Mouse (Mus musculus) lung, postnatal 0 days (tissue): ENCODE measurements at regions not wholly inside any gene's neighbourhood (a gene's known extent, or its start where the extent isn't known, plus 50 kb on each side); places are given as distances from the start of the nearest gene placed in this dataset.
A peak's percentile ranks its signal among the peaks of the same experiment; 100 is the strongest.

Source experiments
- ATAC-seq: fragments of 200-750 bp; cut with Nextera tagmentation; 2 replicates; pipeline ENCODE4 v1.8.0; 2017; ENCODE audit warnings: moderate library complexity
- DNase-seq: peaks from one replicate; pipeline ENCODE4 v3.0.0-alpha.2; 2016; ENCODE audit warnings: low spot score
- H3K27ac ChIP-seq: fragments of 300-500 bp; sonication (generic); 2 replicates; pipeline ENCODE4 v1.5.1; 2014; ENCODE audit warnings: antibody characterized with exemption, mild to moderate bottlenecking, low read length, mixed read lengths
- H3K27me3 ChIP-seq: fragments of 300-500 bp; sonication (generic); replicated peaks from 2 replicates; pipeline ENCODE4 v1.6.1; 2014; ENCODE audit warnings: low read length, mixed read lengths; ENCODE audit not compliant: insufficient read depth
- H3K36me3 ChIP-seq: fragments of 300-500 bp; sonication (generic); 2 replicates; pipeline ENCODE4 v1.6.1; 2014; ENCODE audit warnings: low read length, mixed read lengths; ENCODE audit not compliant: insufficient read depth
- H3K4me1 ChIP-seq: fragments of 300-500 bp; sonication (generic); 2 replicates; pipeline ENCODE4 v1.6.1; 2014; ENCODE audit warnings: antibody characterized with exemption, low read depth, low read length, mixed read lengths; ENCODE audit not compliant: insufficient read depth
- H3K4me2 ChIP-seq: fragments of 300-500 bp; sonication (generic); replicated peaks from 2 replicates; pipeline ENCODE4 v1.6.1; 2014; ENCODE audit warnings: low read depth, mild to moderate bottlenecking, low read length, moderate library complexity, mixed read lengths
- H3K4me3 ChIP-seq: fragments of 300-500 bp; sonication (generic); 2 replicates; pipeline ENCODE4 v1.5.1; 2014; ENCODE audit warnings: low read depth, low read length
- H3K9ac ChIP-seq: fragments of 300-500 bp; sonication (generic); replicated peaks from 2 replicates; pipeline ENCODE4 v1.6.1; 2014; ENCODE audit warnings: low read depth, mild to moderate bottlenecking
- H3K9me3 ChIP-seq: fragments of 300-500 bp; sonication (generic); 2 replicates; pipeline ENCODE4 v1.6.1; 2016; ENCODE audit warnings: low read length, mixed read lengths
- CTCF ChIP-seq: IDR thresholded peaks from 2 replicates; pipeline ENCODE4 v1.5.1; 2016; ENCODE audit warnings: antibody characterized with exemption, mild to moderate bottlenecking
- EP300 ChIP-seq: IDR thresholded peaks from 2 replicates; pipeline ENCODE4 v1.6.1; 2016; ENCODE audit warnings: antibody characterized with exemption, mild to moderate bottlenecking, control low read depth
- whole genome bisulfite sequencing: fragments of 180-500 bp; shearing (Covaris S2); extraction: QIAGEN DNeasy Blood & Tissue Kit; methylation state at CpG from one replicate; pipeline ENCODE4 v1.1.7; 2014; 5-methylcytosine and 5-hydroxymethylcytosine counted together

DNA sequence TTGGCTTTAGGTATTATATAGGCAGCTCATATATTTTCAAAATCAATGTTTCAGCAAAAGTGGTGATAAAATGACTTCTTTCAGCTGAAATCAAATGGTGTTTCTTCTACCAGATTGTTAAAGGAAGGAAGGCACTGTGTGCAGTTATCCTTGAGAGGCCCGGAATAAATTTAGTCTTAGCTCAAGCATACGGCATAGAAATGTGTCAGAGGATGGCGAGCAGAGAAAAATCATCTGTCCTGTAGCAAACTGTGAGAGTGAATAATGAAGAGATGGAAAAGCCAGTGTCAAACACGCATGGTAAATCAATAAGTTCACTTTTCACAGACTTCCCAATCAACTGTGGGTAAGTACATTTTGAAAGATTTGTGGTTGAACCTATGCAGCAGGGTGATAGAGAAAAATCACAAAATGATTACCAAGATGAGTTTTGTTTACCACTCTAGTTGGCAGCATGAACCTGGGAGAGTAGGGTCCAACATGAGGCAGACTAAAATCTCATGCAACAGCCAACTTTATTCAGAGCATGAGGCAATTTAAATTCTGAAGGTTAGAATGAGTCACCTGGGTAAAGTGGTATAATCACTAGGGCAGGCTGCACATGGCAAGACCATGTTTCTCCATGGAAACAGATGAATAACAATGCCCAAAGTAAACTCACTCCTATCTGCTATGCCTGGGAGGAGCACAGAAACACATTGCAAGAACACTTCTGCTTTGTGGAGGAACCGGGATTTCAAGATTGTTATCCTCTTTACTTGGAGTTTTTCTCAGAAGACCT is 55.7 kb downstream of the AI429214 start:
- Histone ChIP-seq H3K4me1 (no peaks in the 10 kb centered on the region), H3K27me3 (no peaks in the 10 kb centered on the region), H3K36me3 (no peaks in the 10 kb centered on the region), H3K27ac (no peak overlapping the region), H3K9me3 (no peaks in the 10 kb centered on the region), H3K9ac (no peak overlapping the region), H3K4me2 (no peak overlapping the region), H3K4me3 (no peak overlapping the region)
- WGBS = 72% methylated on average over 5 of the region's 5 CpGs
- TF ChIP-seq CTCF = no peak
- no peak for TF ChIP-seq EP300
- DNase-seq = peak; percentile 36
- ATAC-seq = peak; percentile 55

DNA sequence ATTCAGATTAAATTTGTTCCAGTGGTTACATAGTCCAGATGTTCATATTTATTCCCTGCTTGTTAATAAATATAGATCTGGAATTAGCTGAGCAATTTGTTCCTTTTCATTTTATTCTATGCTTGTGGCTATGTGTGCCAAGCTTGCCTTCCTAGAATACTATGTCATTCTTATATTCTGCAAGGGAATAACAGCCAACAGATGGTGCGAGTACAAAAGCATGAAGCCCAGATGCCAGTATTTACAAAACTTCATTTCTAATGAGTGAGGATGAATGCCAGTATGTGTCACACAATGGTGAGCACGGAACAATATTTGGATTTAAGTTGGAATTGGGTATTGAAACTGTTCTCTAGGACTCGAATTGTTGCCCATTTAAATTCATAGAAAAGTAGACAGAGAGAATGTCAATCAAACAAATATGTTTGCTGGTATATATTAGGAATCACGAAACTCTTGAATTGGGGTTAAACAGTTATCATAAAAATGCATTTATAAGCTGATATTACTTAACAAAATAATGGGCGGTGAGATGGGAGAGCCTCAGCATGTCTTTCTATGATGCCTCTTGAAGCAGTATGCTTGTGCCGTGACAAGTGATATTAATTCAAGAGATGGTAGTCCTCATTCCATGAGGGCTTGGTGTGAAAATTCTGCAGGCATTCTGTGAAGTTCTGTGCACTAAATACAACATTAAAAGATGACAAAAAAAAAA is 56.7 kb downstream of the AI429214 start:
- 64% methylated on average over 6 of the region's 6 CpGs for WGBS

DNA sequence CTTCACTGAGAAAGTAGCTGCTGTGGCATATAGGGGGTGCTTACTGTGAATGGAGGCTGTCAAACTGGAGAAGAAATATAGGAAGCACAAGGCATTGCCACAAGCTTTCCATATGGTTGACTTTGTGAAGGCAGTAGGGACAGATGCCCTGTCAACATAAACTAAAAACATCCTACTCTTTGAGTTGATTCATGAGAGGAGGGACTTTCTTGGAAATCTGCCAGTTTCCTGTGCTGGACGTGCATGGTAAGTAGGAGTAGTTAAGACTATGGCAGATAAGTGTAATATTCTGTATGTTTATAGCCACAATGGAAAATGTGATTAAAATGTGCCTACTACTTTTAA is 57.3 kb downstream of the AI429214 start:
- no peak for TF ChIP-seq CTCF
- TF ChIP-seq EP300 = no peak
- DNase-seq (no peak), ATAC-seq (no peak)
- Histone ChIP-seq H3K36me3 (no peaks in the 10 kb centered on the region), H3K4me1 (no peaks in the 10 kb centered on the region), H3K9ac (no peak overlapping the region), H3K9me3 (no peaks in the 10 kb centered on the region), H3K27ac (no peak overlapping the region), H3K4me3 (no peak overlapping the region), H3K27me3 (no peaks in the 10 kb centered on the region), H3K4me2 (no peak overlapping the region)
- 0% methylated on average over 1 of the region's 1 CpGs for WGBS

More for the DNA sequence above, 56.7 kb downstream of the AI429214 start:
- Histone ChIP-seq H3K4me2 (no peak overlapping the region), H3K4me1 (no peaks in the 10 kb centered on the region), H3K9ac (no peak overlapping the region), H3K4me3 (no peak overlapping the region), H3K27ac (no peak overlapping the region), H3K27me3 (no peaks in the 10 kb centered on the region), H3K9me3 (no peaks in the 10 kb centered on the region), H3K36me3 (no peaks in the 10 kb centered on the region)
- TF ChIP-seq EP300 = no peak
- no peak for TF ChIP-seq CTCF
- no peak for ATAC-seq
- DNase-seq = no peak

DNA sequence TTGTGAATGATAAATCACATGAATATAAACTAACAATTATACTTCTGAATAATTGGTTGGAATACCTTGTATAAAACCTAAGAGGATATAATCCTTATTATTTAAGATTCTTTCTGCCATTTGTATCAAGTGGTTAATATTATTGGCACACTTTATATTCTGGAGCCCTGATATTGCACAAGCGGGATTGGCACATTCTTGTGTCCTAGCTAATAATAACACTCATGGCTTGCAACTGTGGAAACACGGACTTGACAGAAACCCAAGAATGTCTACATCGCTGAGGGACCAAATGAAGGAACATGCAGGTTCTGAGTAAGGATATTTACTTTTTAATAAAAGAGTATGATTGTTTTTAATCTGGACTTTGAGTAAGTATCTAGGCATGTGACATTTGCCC is 63.0 kb downstream of the AI429214 start:
- DNase-seq (peak; percentile 81), ATAC-seq (peak; percentile 68)
- Histone ChIP-seq H3K36me3 (no peaks in the 10 kb centered on the region), H3K27me3 (no peaks in the 10 kb centered on the region), H3K4me3 (no peak overlapping the region), H3K27ac (no peak overlapping the region), H3K9ac (no peak overlapping the region), H3K9me3 (no peaks in the 10 kb centered on the region), H3K4me2 (no peak overlapping the region), H3K4me1 (no peaks in the 10 kb centered on the region)
- 43% methylated on average over 3 of the region's 3 CpGs for WGBS
- TF ChIP-seq EP300 (0 out of 2 replicates have a peak, but pooled peaks have one; percentile 19), CTCF (no peak)

- no peak overlapping the region for H3K9ac ChIP-seq
- H3K36me3 ChIP-seq = no peaks in the 10 kb centered on the region
- ATAC-seq (no peak), DNase-seq (peak; percentile 39)
- no peaks in the 10 kb centered on the region for H3K9me3 ChIP-seq
- WGBS = 33% methylated on average over 6 of the region's 6 CpGs
- H3K4me3 ChIP-seq = no peak overlapping the region
- no peaks in the 10 kb centered on the region for H3K4me1 ChIP-seq
- H3K27ac ChIP-seq = no peak overlapping the region
- TF ChIP-seq EP300 (no peak), CTCF (no peak)
- no peaks in the 10 kb centered on the region for H3K27me3 ChIP-seq
- no peak overlapping the region for H3K4me2 ChIP-seq
Measured at GRCm38 (mm10) chr8:37058390-37058789, 65.0 kb downstream of the AI429214 start.

- H3K27ac ChIP-seq = no peak overlapping the region
- no peak overlapping the region for H3K9ac ChIP-seq
- no peaks in the 10 kb centered on the region for H3K9me3 ChIP-seq
- no peaks in the 10 kb centered on the region for H3K36me3 ChIP-seq
- DNase-seq (peak; percentile 86), ATAC-seq (peak; percentile 86)
- no peaks in the 10 kb centered on the region for H3K4me1 ChIP-seq
- H3K27me3 ChIP-seq = no peaks in the 10 kb centered on the region
- WGBS = 26% methylated on average over 13 of the region's 13 CpGs
- H3K4me2 ChIP-seq = no peak overlapping the region
- TF ChIP-seq CTCF (peak; percentile 99), EP300 (0 out of 2 replicates have a peak, but pooled peaks have one; percentile 9)
- no peak overlapping the region for H3K4me3 ChIP-seq
Measured at GRCm38 (mm10) chr8:37062012-37062944, 68.9 kb downstream of the AI429214 start.
